Mouse (Mus musculus): ENCODE measurements around the gene 1700029P11Rik. TPM values are rescaled to one million over a fixed set of nuclear protein-coding genes. Genes with fewer than 3 reads are reported as not detected.

The 1700029P11Rik gene
- polyA plus RNA-seq, 1 experiment from 2014 or later: not detected

- Histone ChIP-seq H3K9ac (ENCODE audit: low read length) (peak overlapping the region; percentile 75), H3K4me2 (ENCODE audit: low read length) (peak overlapping the region; percentile 79), H3K9me3 (ENCODE audit: control insufficient read depth, low read length) (no peaks in the 10 kb centered on the region), H3K27me3 (replicated peaks; ENCODE audit: control insufficient read depth, insufficient read depth, low read length) (no peaks in the 10 kb centered on the region), H3K27ac (ENCODE audit: low read depth) (peak overlapping the region; percentile 69), H3K36me3 (ENCODE audit: control insufficient read depth, insufficient read depth, low read length) (peaks cover 18% of the 10 kb centered on the region), H3K4me3 (ENCODE audit: low read depth, low read length) (peak overlapping the region; percentile 100), H3K4me1 (replicated peaks; ENCODE audit: control insufficient read depth, insufficient read depth, low read length) (peaks cover 17% of the 10 kb centered on the region)
- peak; percentile 73 for DNase-seq (ENCODE audit: low spot score)
- ATAC-seq (replicated peaks; ENCODE audit: low FRiP score, low TSS enrichment, low read depth): peak; percentile 66
- whole genome bisulfite sequencing: 1% methylated on average over 39 of the region's 39 CpGs
Observed at GRCm38 (mm10) chr15:82015392-82016100, 35.2 kb downstream of the 1700029P11Rik start.

GRCm38 (mm10) chr15:82016101-82016808 lies 35.9 kb downstream of the 1700029P11Rik start:
- ATAC-seq (replicated peaks; ENCODE audit: low FRiP score, low TSS enrichment, low read depth): peak; percentile 96
- H3K4me1 ChIP-seq (replicated peaks; ENCODE audit: control insufficient read depth, insufficient read depth, low read length): peaks cover 17% of the 10 kb centered on the region
- under 1% methylated on average over 51 of the region's 53 CpGs for WGBS
- peak overlapping the region; percentile 79 for H3K4me2 ChIP-seq (ENCODE audit: low read length)
- peak overlapping the region; percentile 100 for H3K4me3 ChIP-seq (ENCODE audit: low read depth, low read length)
- DNase-seq (ENCODE audit: low spot score): peak; percentile 99
- H3K9ac ChIP-seq (ENCODE audit: low read length): peak overlapping the region; percentile 75
- no peaks in the 10 kb centered on the region for H3K27me3 ChIP-seq (replicated peaks; ENCODE audit: control insufficient read depth, insufficient read depth, low read length)
- peak overlapping the region; percentile 69 for H3K27ac ChIP-seq (ENCODE audit: low read depth)
- no peaks in the 10 kb centered on the region for H3K9me3 ChIP-seq (ENCODE audit: control insufficient read depth, low read length)
- peaks cover 20% of the 10 kb centered on the region for H3K36me3 ChIP-seq (ENCODE audit: control insufficient read depth, insufficient read depth, low read length)

DNA sequence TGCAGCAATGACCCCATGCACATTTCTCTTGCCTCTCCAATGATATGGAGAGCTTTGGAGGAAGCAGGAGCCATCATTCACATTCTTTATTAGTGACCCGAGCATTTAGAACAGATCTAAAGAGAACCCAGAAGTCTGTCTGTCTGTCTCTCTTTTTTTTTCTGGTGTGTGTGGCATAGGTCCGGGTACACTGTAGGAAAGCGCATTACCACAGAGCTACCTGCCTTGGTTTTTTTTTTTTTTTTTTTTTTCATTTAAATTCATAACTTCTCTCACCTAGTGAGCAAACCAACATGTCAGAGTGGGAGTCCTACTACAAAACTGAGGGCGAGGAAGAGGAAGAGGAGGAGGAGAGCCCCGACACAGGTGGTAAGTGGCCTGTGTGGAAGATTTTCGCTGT lies 36.5 kb downstream of the 1700029P11Rik start:
- Histone ChIP-seq H3K27me3 (replicated peaks; ENCODE audit: control insufficient read depth, insufficient read depth, low read length) (no peaks in the 10 kb centered on the region), H3K9me3 (ENCODE audit: control insufficient read depth, low read length) (no peaks in the 10 kb centered on the region), H3K4me3 (ENCODE audit: low read depth, low read length) (peak overlapping the region; percentile 100), H3K4me2 (ENCODE audit: low read length) (peak overlapping the region; percentile 79), H3K27ac (ENCODE audit: low read depth) (peak overlapping the region; percentile 29; the same call in 1 of the 2 replicates), H3K36me3 (ENCODE audit: control insufficient read depth, insufficient read depth, low read length) (peaks cover 21% of the 10 kb centered on the region), H3K4me1 (replicated peaks; ENCODE audit: control insufficient read depth, insufficient read depth, low read length) (peaks cover 17% of the 10 kb centered on the region), H3K9ac (ENCODE audit: low read length) (peak overlapping the region; percentile 75)
- WGBS: 24% methylated on average over 6 of the region's 6 CpGs
- ATAC-seq (replicated peaks; ENCODE audit: low FRiP score, low TSS enrichment, low read depth) (no peak), DNase-seq (ENCODE audit: low spot score) (no peak)

DNA sequence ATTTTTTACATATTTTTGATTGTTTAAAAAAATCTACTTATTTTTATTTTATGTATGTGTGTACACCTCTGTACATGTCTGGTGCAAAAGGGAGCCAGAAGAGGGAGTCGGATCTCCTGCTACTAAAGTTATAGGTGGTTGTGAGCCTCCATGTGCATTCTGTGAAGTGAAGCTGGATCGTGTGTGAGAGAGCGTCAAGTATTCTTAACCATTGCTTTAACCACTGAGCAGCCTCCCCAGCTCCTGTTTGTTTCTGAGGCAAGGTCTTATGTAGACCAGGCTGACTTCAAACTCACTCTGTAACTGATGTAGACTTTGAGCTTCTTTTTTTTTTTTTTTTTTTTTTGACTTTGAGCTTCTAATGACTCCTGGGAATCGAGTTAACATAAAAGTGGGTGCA lies 37.1 kb downstream of the 1700029P11Rik start:
- Histone ChIP-seq H3K4me1 (replicated peaks; ENCODE audit: control insufficient read depth, insufficient read depth, low read length) (peaks cover 17% of the 10 kb centered on the region), H3K9me3 (ENCODE audit: control insufficient read depth, low read length) (no peaks in the 10 kb centered on the region), H3K4me2 (ENCODE audit: low read length) (no peak overlapping the region), H3K9ac (ENCODE audit: low read length) (no peak overlapping the region), H3K36me3 (ENCODE audit: control insufficient read depth, insufficient read depth, low read length) (peaks cover 22% of the 10 kb centered on the region), H3K4me3 (ENCODE audit: low read depth, low read length) (no peak overlapping the region), H3K27me3 (replicated peaks; ENCODE audit: control insufficient read depth, insufficient read depth, low read length) (no peaks in the 10 kb centered on the region), H3K27ac (ENCODE audit: low read depth) (no peak overlapping the region)
- no peak for ATAC-seq (replicated peaks; ENCODE audit: low FRiP score, low TSS enrichment, low read depth)
- 80% methylated on average over 4 of the region's 4 CpGs for WGBS
- DNase-seq (ENCODE audit: low spot score): no peak

DNA sequence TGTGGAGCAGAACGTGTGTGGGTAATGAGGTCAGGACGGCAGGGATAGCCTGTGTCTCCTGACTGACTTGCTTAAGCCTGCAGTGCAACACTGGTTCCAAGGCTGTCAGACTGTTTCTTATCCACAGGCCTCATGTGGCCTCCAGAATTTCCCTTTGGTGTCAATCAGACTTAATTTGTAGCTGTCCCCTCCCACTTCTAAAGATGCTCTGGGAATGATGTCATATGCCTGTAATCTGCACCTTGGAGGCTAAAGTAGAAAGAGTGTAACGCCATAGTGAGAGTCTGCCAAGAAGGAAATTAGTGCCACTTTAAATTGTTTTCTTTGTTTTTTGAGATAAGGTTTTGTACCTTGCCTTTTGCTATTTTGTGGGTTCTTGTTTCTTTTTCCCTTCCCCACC lies 38.9 kb downstream of the 1700029P11Rik start:
- DNase-seq (ENCODE audit: low spot score): no peak
- no peak overlapping the region for H3K9ac ChIP-seq (ENCODE audit: low read length)
- 87% methylated on average over 3 of the region's 3 CpGs for WGBS
- H3K27me3 ChIP-seq (replicated peaks; ENCODE audit: control insufficient read depth, insufficient read depth, low read length): no peaks in the 10 kb centered on the region
- H3K9me3 ChIP-seq (ENCODE audit: control insufficient read depth, low read length): no peaks in the 10 kb centered on the region
- peaks cover 38% of the 10 kb centered on the region for H3K36me3 ChIP-seq (ENCODE audit: control insufficient read depth, insufficient read depth, low read length)
- no peak for ATAC-seq (replicated peaks; ENCODE audit: low FRiP score, low TSS enrichment, low read depth)
- no peak overlapping the region for H3K4me3 ChIP-seq (ENCODE audit: low read depth, low read length)
- peaks cover 17% of the 10 kb centered on the region for H3K4me1 ChIP-seq (replicated peaks; ENCODE audit: control insufficient read depth, insufficient read depth, low read length)
- no peak overlapping the region for H3K4me2 ChIP-seq (ENCODE audit: low read length)
- no peak overlapping the region for H3K27ac ChIP-seq (ENCODE audit: low read depth)

GRCm38 (mm10) chr15:82022535-82023088 lies 42.3 kb downstream of the 1700029P11Rik start:
- 87% methylated on average over 13 of the region's 13 CpGs for WGBS
- peaks cover 71% of the 10 kb centered on the region for H3K36me3 ChIP-seq (ENCODE audit: control insufficient read depth, insufficient read depth, low read length)

GRCm38 (mm10) chr15:82023965-82024635 lies 43.8 kb downstream of the 1700029P11Rik start:
- Histone ChIP-seq H3K27me3 (replicated peaks; ENCODE audit: control insufficient read depth, insufficient read depth, low read length) (no peaks in the 10 kb centered on the region), H3K4me1 (replicated peaks; ENCODE audit: control insufficient read depth, insufficient read depth, low read length) (no peaks in the 10 kb centered on the region), H3K27ac (ENCODE audit: low read depth) (no peak overlapping the region), H3K9me3 (ENCODE audit: control insufficient read depth, low read length) (0 out of 2 replicates have a peak, but pooled peaks cover 3% of the 10 kb centered on the region), H3K4me2 (ENCODE audit: low read length) (no peak overlapping the region), H3K4me3 (ENCODE audit: low read depth, low read length) (no peak overlapping the region), H3K36me3 (ENCODE audit: control insufficient read depth, insufficient read depth, low read length) (peaks cover 80% of the 10 kb centered on the region), H3K9ac (ENCODE audit: low read length) (no peak overlapping the region)
- ATAC-seq (replicated peaks; ENCODE audit: low FRiP score, low TSS enrichment, low read depth) (no peak), DNase-seq (ENCODE audit: low spot score) (no peak)
- 85% methylated on average over 6 of the region's 6 CpGs for WGBS

More at GRCm38 (mm10) chr15:82022535-82023088, 42.3 kb downstream of the 1700029P11Rik start:
- no peak overlapping the region for H3K9ac ChIP-seq (ENCODE audit: low read length)
- H3K27me3 ChIP-seq (replicated peaks; ENCODE audit: control insufficient read depth, insufficient read depth, low read length): no peaks in the 10 kb centered on the region
- ATAC-seq (replicated peaks; ENCODE audit: low FRiP score, low TSS enrichment, low read depth) (no peak), DNase-seq (ENCODE audit: low spot score) (no peak)
- H3K4me2 ChIP-seq (ENCODE audit: low read length): no peak overlapping the region
- H3K9me3 ChIP-seq (ENCODE audit: control insufficient read depth, low read length): 0 out of 2 replicates have a peak, but pooled peaks cover 3% of the 10 kb centered on the region
- H3K27ac ChIP-seq (ENCODE audit: low read depth): no peak overlapping the region
- no peaks in the 10 kb centered on the region for H3K4me1 ChIP-seq (replicated peaks; ENCODE audit: control insufficient read depth, insufficient read depth, low read length)
- no peak overlapping the region for H3K4me3 ChIP-seq (ENCODE audit: low read depth, low read length)

- Histone ChIP-seq H3K9me3 (ENCODE audit: control insufficient read depth, low read length) (0 out of 2 replicates have a peak, but pooled peaks cover 3% of the 10 kb centered on the region), H3K4me3 (ENCODE audit: low read depth, low read length) (no peak overlapping the region), H3K9ac (ENCODE audit: low read length) (no peak overlapping the region), H3K4me2 (ENCODE audit: low read length) (no peak overlapping the region), H3K4me1 (replicated peaks; ENCODE audit: control insufficient read depth, insufficient read depth, low read length) (no peaks in the 10 kb centered on the region), H3K36me3 (ENCODE audit: control insufficient read depth, insufficient read depth, low read length) (peaks cover 93% of the 10 kb centered on the region), H3K27ac (ENCODE audit: low read depth) (no peak overlapping the region), H3K27me3 (replicated peaks; ENCODE audit: control insufficient read depth, insufficient read depth, low read length) (no peaks in the 10 kb centered on the region)
- 89% methylated on average over 7 of the region's 7 CpGs for WGBS
- ATAC-seq (replicated peaks; ENCODE audit: low FRiP score, low TSS enrichment, low read depth) (no peak), DNase-seq (ENCODE audit: low spot score) (no peak)
Observed at GRCm38 (mm10) chr15:82027276-82027675, 46.9 kb downstream of the 1700029P11Rik start.
